Mouse (Mus musculus) ES-Bruce4 (cell line): ENCODE measurements around the gene Cct7.

Source experiments
- EP300 ChIP-seq: IDR thresholded peaks from 2 replicates; pipeline ENCODE4 v1.6.1; 2011; ENCODE audit warnings: low read depth, low read length; ENCODE audit not compliant: insufficient read depth
- POLR2A ChIP-seq: IDR thresholded peaks from one replicate; pipeline ENCODE4 v1.8.1; 2011; ENCODE audit warnings: low read length; ENCODE audit not compliant: insufficient read depth

DNA sequence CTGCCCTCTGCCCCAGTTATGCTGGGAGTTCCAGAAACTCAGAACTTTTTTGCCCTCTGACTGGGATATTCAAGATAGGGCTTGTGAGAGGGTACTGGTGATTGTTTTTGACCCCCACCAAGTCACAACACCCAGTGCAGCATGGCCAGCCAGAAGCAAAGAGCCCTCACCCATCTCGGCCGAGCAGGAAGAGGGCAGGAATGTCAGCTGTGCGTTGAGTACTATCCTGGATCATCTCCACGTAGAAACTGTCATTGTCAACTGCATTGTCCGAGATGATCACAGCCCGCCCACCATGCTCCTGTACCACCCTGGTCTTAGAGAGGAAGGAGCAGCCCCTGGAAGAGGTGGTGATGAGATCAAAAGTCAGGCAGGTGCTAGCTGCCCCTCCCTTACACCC is 4.0 kb upstream of the Cct7 start:
- TF ChIP-seq EP300 (no peak), POLR2A (no peak)
